Mouse (Mus musculus): ENCODE results near the gene Soat2. TPM values are rescaled to one million over a fixed set of nuclear protein-coding genes. Genes with fewer than 3 reads are reported as not detected.

Gene Soat2
- polyA plus RNA-seq, 1 experiment, result not detected

DNA sequence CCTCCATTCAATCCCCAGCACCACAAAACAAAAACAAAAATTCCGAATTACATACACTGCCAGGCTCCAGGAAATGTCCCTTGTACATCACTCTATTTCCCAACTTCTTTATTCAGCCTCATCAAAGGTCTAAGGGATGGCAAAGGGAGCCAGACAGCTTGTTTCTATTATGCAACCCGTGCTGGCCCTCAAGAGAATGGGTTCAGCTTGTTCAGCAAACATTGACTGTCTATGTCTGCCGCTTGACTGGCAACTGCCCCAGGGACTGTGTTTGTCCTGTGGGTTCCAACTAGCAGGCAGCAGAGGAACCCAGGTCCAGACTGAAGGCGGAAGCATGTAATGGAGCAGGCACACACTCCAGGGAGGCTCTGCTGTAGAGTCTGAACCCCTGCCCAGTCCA, 48.5 kb downstream of the Soat2 start:
- 81% methylated on average over 4 of the region's 4 CpGs for WGBS

GRCm38 (mm10) chr15:102202971-102203834, 52.9 kb downstream of the Soat2 start, which contains the start of gene Zfp740:
Zfp740 (plus strand) TSS chr15:102203249.
- TF ChIP-seq CTCF (IDR thresholded peaks at IDR 0.05; ENCODE audit: borderline replicate concordance, insufficient read depth, low read depth, low read length) (no peak), POLR2A (IDR thresholded peaks at IDR 0.05; ENCODE audit: borderline replicate concordance, insufficient read depth, low read length) (peak; percentile 84; the same call in 1 of the 2 replicates)
- DNase-seq, result peak; percentile 93 to 97
- H3K4me1 ChIP-seq (ENCODE audit: control insufficient read depth, insufficient read depth, low read length), result peaks cover 16% of the 10 kb centered on the region
- no peaks in the 10 kb centered on the region for H3K27me3 ChIP-seq (ENCODE audit: control insufficient read depth, insufficient read depth, low read length)
- H3K27ac ChIP-seq (ENCODE audit: insufficient read depth, low read length), result peak within 1 kb of the TSS; percentile 78
- WGBS, result under 1% methylated on average over 52 of the region's 68 CpGs
- peak within 1 kb of the TSS; percentile 86 for H3K4me3 ChIP-seq (replicated peaks; ENCODE audit: insufficient read depth, low read depth, low read length)

More for the DNA sequence above, 48.5 kb downstream of the Soat2 start:
- H3K4me3 ChIP-seq (replicated peaks; ENCODE audit: insufficient read depth, low read depth, low read length), result no peak overlapping the region
- no peaks in the 10 kb centered on the region for H3K4me1 ChIP-seq (ENCODE audit: control insufficient read depth, insufficient read depth, low read length)
- H3K27ac ChIP-seq (ENCODE audit: insufficient read depth, low read length), result no peak overlapping the region
- no peak for DNase-seq
- no peaks in the 10 kb centered on the region for H3K27me3 ChIP-seq (ENCODE audit: control insufficient read depth, insufficient read depth, low read length)
- no peak for TF ChIP-seq CTCF (IDR thresholded peaks at IDR 0.05; ENCODE audit: borderline replicate concordance, insufficient read depth, low read depth, low read length)
- no peak for TF ChIP-seq POLR2A (IDR thresholded peaks at IDR 0.05; ENCODE audit: borderline replicate concordance, insufficient read depth, low read length)

GRCm38 (mm10) chr15:102203835-102204381, 53.6 kb downstream of the Soat2 start:
- H3K4me3 ChIP-seq (replicated peaks; ENCODE audit: insufficient read depth, low read depth, low read length), result peak overlapping the region; percentile 86
- peak; percentile 74 to 76 for DNase-seq
- no peaks in the 10 kb centered on the region for H3K27me3 ChIP-seq (ENCODE audit: control insufficient read depth, insufficient read depth, low read length)
- H3K27ac ChIP-seq (ENCODE audit: insufficient read depth, low read length), result peak overlapping the region; percentile 78
- 0% methylated on average over 33 of the region's 72 CpGs for WGBS
- H3K4me1 ChIP-seq (ENCODE audit: control insufficient read depth, insufficient read depth, low read length), result peaks cover 16% of the 10 kb centered on the region
- TF ChIP-seq POLR2A (IDR thresholded peaks at IDR 0.05; ENCODE audit: borderline replicate concordance, insufficient read depth, low read length) (no peak), CTCF (IDR thresholded peaks at IDR 0.05; ENCODE audit: borderline replicate concordance, insufficient read depth, low read depth, low read length) (no peak)

- H3K27me3 ChIP-seq (ENCODE audit: control insufficient read depth, insufficient read depth, low read length), result no peaks in the 10 kb centered on the region
- 31% methylated on average over 19 of the region's 19 CpGs for WGBS
- no peak for DNase-seq
- H3K4me3 ChIP-seq (replicated peaks; ENCODE audit: insufficient read depth, low read depth, low read length), result peak within 1 kb of the TSS; percentile 86
- no peak for TF ChIP-seq CTCF (IDR thresholded peaks at IDR 0.05; ENCODE audit: borderline replicate concordance, insufficient read depth, low read depth, low read length)
- no peak for TF ChIP-seq POLR2A (IDR thresholded peaks at IDR 0.05; ENCODE audit: borderline replicate concordance, insufficient read depth, low read length)
- H3K4me1 ChIP-seq (ENCODE audit: control insufficient read depth, insufficient read depth, low read length), result peaks cover 16% of the 10 kb centered on the region
- H3K27ac ChIP-seq (ENCODE audit: insufficient read depth, low read length), result peak within 1 kb of the TSS; percentile 78
Measured at GRCm38 (mm10) chr15:102204674-102205505, 54.6 kb downstream of the Soat2 start, which contains the start of gene Csad. Csad (minus strand) TSS chr15:102204724.

DNA sequence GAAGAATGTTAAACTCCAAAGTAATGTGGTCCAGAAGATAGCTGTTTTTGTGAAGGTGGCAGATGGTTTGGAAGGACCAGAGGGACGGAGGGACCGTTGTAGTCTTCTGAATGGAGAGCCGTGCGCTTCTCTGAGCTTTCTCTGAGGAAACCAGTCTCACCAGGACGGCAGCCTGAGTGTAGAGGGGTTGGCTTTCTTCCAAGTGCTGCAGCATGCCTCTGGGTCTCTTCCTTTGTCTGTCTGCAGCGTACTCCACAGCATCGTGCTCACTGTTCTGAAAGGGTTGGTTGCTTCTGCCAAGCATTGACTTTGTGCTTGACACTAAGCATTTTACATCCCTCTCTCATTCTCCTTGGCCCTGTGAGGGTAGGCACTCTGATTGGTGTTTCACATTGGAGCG, 55.5 kb downstream of the Soat2 start:
- Histone ChIP-seq H3K27ac (ENCODE audit: insufficient read depth, low read length) (peak overlapping the region; percentile 35; the same call in 1 of the 2 replicates), H3K4me3 (replicated peaks; ENCODE audit: insufficient read depth, low read depth, low read length) (peak overlapping the region; percentile 34), H3K4me1 (ENCODE audit: control insufficient read depth, insufficient read depth, low read length) (peaks cover 19% of the 10 kb centered on the region), H3K27me3 (ENCODE audit: control insufficient read depth, insufficient read depth, low read length) (no peaks in the 10 kb centered on the region)
- peak; percentile 49 to 64 for DNase-seq
- 5% methylated on average over 8 of the region's 8 CpGs for WGBS
- TF ChIP-seq POLR2A (IDR thresholded peaks at IDR 0.05; ENCODE audit: borderline replicate concordance, insufficient read depth, low read length) (no peak), CTCF (IDR thresholded peaks at IDR 0.05; ENCODE audit: borderline replicate concordance, insufficient read depth, low read depth, low read length) (no peak)

DNA sequence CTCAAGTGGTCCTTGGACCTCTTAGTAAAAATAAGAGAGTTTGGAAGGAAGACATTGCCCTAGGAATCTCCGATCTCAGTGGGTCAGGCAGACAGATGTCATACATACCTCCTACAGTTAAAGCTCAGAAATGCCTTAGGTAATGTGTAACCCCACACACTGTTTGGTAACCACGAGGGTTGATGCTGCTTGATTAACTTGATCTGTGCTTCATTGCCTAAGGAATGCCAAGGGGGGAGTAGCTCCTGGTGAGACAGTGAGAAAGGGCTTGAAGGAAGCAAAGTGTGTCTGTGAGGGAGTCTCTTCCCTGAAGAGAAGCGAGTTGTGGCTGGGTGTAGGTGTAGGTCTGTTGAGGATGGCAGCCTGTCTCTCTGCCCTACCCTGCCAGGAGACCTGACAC, 57.0 kb downstream of the Soat2 start:
- no peak overlapping the region for H3K27ac ChIP-seq (ENCODE audit: insufficient read depth, low read length)
- DNase-seq, result no peak
- 40% methylated on average over 3 of the region's 3 CpGs for WGBS
- peaks cover 19% of the 10 kb centered on the region for H3K4me1 ChIP-seq (ENCODE audit: control insufficient read depth, insufficient read depth, low read length)
- no peaks in the 10 kb centered on the region for H3K27me3 ChIP-seq (ENCODE audit: control insufficient read depth, insufficient read depth, low read length)
- H3K4me3 ChIP-seq (replicated peaks; ENCODE audit: insufficient read depth, low read depth, low read length), result no peak overlapping the region
- TF ChIP-seq CTCF (IDR thresholded peaks at IDR 0.05; ENCODE audit: borderline replicate concordance, insufficient read depth, low read depth, low read length), result no peak
- no peak for TF ChIP-seq POLR2A (IDR thresholded peaks at IDR 0.05; ENCODE audit: borderline replicate concordance, insufficient read depth, low read length)

GRCm38 (mm10) chr15:102208092-102208561, 57.8 kb downstream of the Soat2 start:
- WGBS, result 85% methylated on average over 9 of the region's 9 CpGs
- Histone ChIP-seq H3K27me3 (ENCODE audit: control insufficient read depth, insufficient read depth, low read length) (no peaks in the 10 kb centered on the region), H3K27ac (ENCODE audit: insufficient read depth, low read length) (no peak overlapping the region), H3K4me3 (replicated peaks; ENCODE audit: insufficient read depth, low read depth, low read length) (no peak overlapping the region), H3K4me1 (ENCODE audit: control insufficient read depth, insufficient read depth, low read length) (peaks cover 19% of the 10 kb centered on the region)
- TF ChIP-seq CTCF (IDR thresholded peaks at IDR 0.05; ENCODE audit: borderline replicate concordance, insufficient read depth, low read depth, low read length), result no peak
- DNase-seq, result no peak

Data from cerebellum, adult 2 months (tissue).